Mouse (Mus musculus) spleen, adult 2 months (tissue): Measurements from ENCODE around the gene Gm42906. TPM values are rescaled to one million over a fixed set of nuclear protein-coding genes. Genes with fewer than 3 reads are reported as not detected.

ENCODE experiments used
- DNase-seq, 2 experiments: peaks; one replicate each; pipeline versions ENCODE4 v3.0.0 to v3.0.0-alpha.2; 2012 to 2021; ENCODE audit warnings: low spot score in 2 of 2, low read depth in 1 of 2
- H3K27ac ChIP-seq: fragments of 200-500 bp; 2 replicates; pipeline ENCODE4 v1.5.1; 2012; ENCODE audit warnings: low read length, inconsistent platforms; ENCODE audit not compliant: insufficient read depth
- H3K27me3 ChIP-seq: fragments of 200-500 bp; 2 replicates; pipeline ENCODE4 v1.6.1; 2012; ENCODE audit warnings: mild to moderate bottlenecking, moderate library complexity, low read length, inconsistent platforms; ENCODE audit not compliant: control insufficient read depth, insufficient read depth
- H3K36me3 ChIP-seq: fragments of 200-500 bp; 2 replicates; pipeline ENCODE4 v1.6.1; 2012; ENCODE audit warnings: mild to moderate bottlenecking, low read length, inconsistent platforms; ENCODE audit not compliant: control insufficient read depth, insufficient read depth
- H3K4me1 ChIP-seq: fragments of 200-500 bp; 2 replicates; pipeline ENCODE4 v1.6.1; 2011; ENCODE audit warnings: inconsistent platforms; ENCODE audit not compliant: control insufficient read depth, insufficient read depth, insufficient read length
- H3K4me3 ChIP-seq: fragments of 200-500 bp; 2 replicates; pipeline ENCODE4 v1.5.1; 2011; ENCODE audit warnings: mild to moderate bottlenecking, inconsistent platforms; ENCODE audit not compliant: insufficient read depth, insufficient read length; ENCODE audit errors: extremely low read depth
- CTCF ChIP-seq: fragments of 200-500 bp; IDR thresholded peaks from 2 replicates; pipeline ENCODE4 v1.5.1; 2011; ENCODE audit warnings: mild to moderate bottlenecking, inconsistent platforms; ENCODE audit not compliant: insufficient read depth, insufficient read length, insufficient replicate concordance; ENCODE audit errors: extremely low read depth
- POLR2A ChIP-seq: fragments of 200-500 bp; IDR thresholded peaks from 2 replicates; pipeline ENCODE4 v1.6.1; 2011; ENCODE audit warnings: low read depth, low read length, inconsistent platforms
- WGBS: fragments of 180-500 bp; shearing (Covaris S2); methylation state at CpG from one replicate; pipeline ENCODE4 v1.1.7; 2018; 5-methylcytosine and 5-hydroxymethylcytosine counted together
- polyA plus RNA-seq: library from polyadenylated mRNA; depleted of rRNA; stranded (reverse); fragments of >200 nt; gene quantifications from 2 replicates; pipeline ENCODE4 v1.2.3, GENCODE M21; 2012

The Gm42906 gene
- polyA plus RNA-seq, 1 experiment: not detected

GRCm38 (mm10) chr5:151137311-151137710 is 290.7 kb downstream of the Gm42906 start:
- no peak for DNase-seq
- H3K27me3 ChIP-seq: no peaks in the 10 kb centered on the region
- TF ChIP-seq POLR2A (no peak), CTCF (no peak)
- H3K4me1 ChIP-seq: no peaks in the 10 kb centered on the region
- 84% methylated on average over 4 of the region's 4 CpGs for WGBS
- H3K36me3 ChIP-seq: no peaks in the 10 kb centered on the region
- H3K27ac ChIP-seq: no peak overlapping the region
- H3K4me3 ChIP-seq: no peak overlapping the region

GRCm38 (mm10) chr5:151135965-151136364 is 292.0 kb downstream of the Gm42906 start:
- no peaks in the 10 kb centered on the region for H3K4me1 ChIP-seq
- H3K4me3 ChIP-seq: no peak overlapping the region
- no peak overlapping the region for H3K27ac ChIP-seq
- WGBS: 80% methylated on average over 6 of the region's 6 CpGs
- H3K27me3 ChIP-seq: no peaks in the 10 kb centered on the region
- no peaks in the 10 kb centered on the region for H3K36me3 ChIP-seq
- DNase-seq: no peak
- TF ChIP-seq POLR2A (no peak), CTCF (no peak)

GRCm38 (mm10) chr5:151135078-151135826 is 292.7 kb downstream of the Gm42906 start:
- no peak for DNase-seq
- no peak overlapping the region for H3K4me3 ChIP-seq
- TF ChIP-seq POLR2A (no peak), CTCF (no peak)
- WGBS: 84% methylated on average over 8 of the region's 8 CpGs
- H3K27ac ChIP-seq: no peak overlapping the region
- H3K36me3 ChIP-seq: no peaks in the 10 kb centered on the region
- H3K27me3 ChIP-seq: no peaks in the 10 kb centered on the region
- no peaks in the 10 kb centered on the region for H3K4me1 ChIP-seq

- Histone ChIP-seq H3K36me3 (no peaks in the 10 kb centered on the region), H3K4me1 (no peaks in the 10 kb centered on the region), H3K27ac (no peak overlapping the region), H3K27me3 (no peaks in the 10 kb centered on the region), H3K4me3 (no peak overlapping the region)
- 88% methylated on average over 4 of the region's 4 CpGs for WGBS
- no peak for DNase-seq
- TF ChIP-seq POLR2A (no peak), CTCF (no peak)
Measured at GRCm38 (mm10) chr5:151134202-151134601, 293.8 kb downstream of the Gm42906 start.

- no peak overlapping the region for H3K4me3 ChIP-seq
- H3K27me3 ChIP-seq: no peaks in the 10 kb centered on the region
- H3K4me1 ChIP-seq: no peaks in the 10 kb centered on the region
- H3K36me3 ChIP-seq: no peaks in the 10 kb centered on the region
- no peak for DNase-seq
- TF ChIP-seq POLR2A (no peak), CTCF (no peak)
- H3K27ac ChIP-seq: no peak overlapping the region
- WGBS: 94% methylated on average over 14 of the region's 14 CpGs
Measured at GRCm38 (mm10) chr5:151133744-151134143, 294.2 kb downstream of the Gm42906 start.

- no peaks in the 10 kb centered on the region for H3K36me3 ChIP-seq
- H3K4me3 ChIP-seq: no peak overlapping the region
- no peak for TF ChIP-seq POLR2A
- no peak for TF ChIP-seq CTCF
- no peak for DNase-seq
- H3K27ac ChIP-seq: no peak overlapping the region
- 24% methylated on average over 2 of the region's 2 CpGs for WGBS
- H3K27me3 ChIP-seq: no peaks in the 10 kb centered on the region
- H3K4me1 ChIP-seq: no peaks in the 10 kb centered on the region
Measured at GRCm38 (mm10) chr5:151129762-151130161, 298.2 kb downstream of the Gm42906 start.

GRCm38 (mm10) chr5:151127298-151127717 is 300.7 kb downstream of the Gm42906 start:
- no peak for TF ChIP-seq POLR2A
- TF ChIP-seq CTCF: no peak
- 31% methylated on average over 6 of the region's 6 CpGs for WGBS
- no peaks in the 10 kb centered on the region for H3K27me3 ChIP-seq
- DNase-seq: no peak
- no peaks in the 10 kb centered on the region for H3K4me1 ChIP-seq
- no peak overlapping the region for H3K27ac ChIP-seq
- H3K4me3 ChIP-seq: no peak overlapping the region
- H3K36me3 ChIP-seq: no peaks in the 10 kb centered on the region

GRCm38 (mm10) chr5:151126608-151127005 is 301.4 kb downstream of the Gm42906 start:
- Histone ChIP-seq H3K4me3 (no peak overlapping the region), H3K27ac (no peak overlapping the region), H3K27me3 (no peaks in the 10 kb centered on the region), H3K36me3 (no peaks in the 10 kb centered on the region), H3K4me1 (no peaks in the 10 kb centered on the region)
- WGBS: 88% methylated on average over 10 of the region's 10 CpGs
- TF ChIP-seq CTCF (no peak), POLR2A (no peak)
- no peak for DNase-seq
